Mouse (Mus musculus): ENCODE results near the gene Znrf1.
A peak's percentile ranks its signal among the peaks of the same experiment; 100 is the strongest.

Znrf1 gene

DNA sequence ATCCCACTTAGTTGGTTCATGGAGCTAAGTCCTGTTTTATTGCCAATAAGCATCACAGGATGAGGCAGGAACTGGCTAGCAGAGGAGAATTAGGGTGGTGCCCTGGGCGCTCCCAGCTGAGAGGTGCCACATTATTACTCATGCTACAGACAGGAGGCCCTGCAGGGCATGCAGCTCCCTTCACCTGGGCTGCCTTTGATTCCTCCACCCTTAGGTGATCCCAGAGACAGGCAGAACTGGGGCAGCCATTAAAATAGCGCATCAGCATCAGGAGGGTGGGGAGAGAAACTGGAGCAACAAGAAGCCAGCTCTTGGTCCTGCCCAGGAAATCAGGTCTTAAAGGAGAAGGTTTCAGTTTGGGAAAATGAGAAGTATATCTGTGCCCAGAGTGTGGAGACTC lies 69.1 kb downstream of the Znrf1 start:
- no peak for DNase-seq

DNA sequence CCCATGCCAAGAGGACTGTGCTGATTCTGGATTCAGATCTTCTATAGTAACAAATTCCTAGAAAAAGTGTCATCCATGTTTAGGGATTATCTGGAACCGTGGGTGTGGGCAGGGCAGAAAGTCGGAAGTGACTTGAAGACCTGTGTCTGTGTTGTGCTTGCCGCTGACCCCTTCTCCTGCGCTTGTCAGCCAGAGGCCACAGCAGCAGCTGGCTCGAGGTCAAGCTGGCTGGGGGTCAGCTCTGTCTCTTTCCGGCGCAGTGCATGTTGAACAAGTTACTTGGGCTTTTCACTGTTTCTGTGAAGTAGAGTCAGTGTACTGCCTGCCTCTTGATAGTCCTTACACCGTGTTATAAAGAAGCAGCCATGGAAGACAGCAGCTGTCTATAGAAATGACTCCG lies 71.1 kb downstream of the Znrf1 start:
- no peak for DNase-seq

DNA sequence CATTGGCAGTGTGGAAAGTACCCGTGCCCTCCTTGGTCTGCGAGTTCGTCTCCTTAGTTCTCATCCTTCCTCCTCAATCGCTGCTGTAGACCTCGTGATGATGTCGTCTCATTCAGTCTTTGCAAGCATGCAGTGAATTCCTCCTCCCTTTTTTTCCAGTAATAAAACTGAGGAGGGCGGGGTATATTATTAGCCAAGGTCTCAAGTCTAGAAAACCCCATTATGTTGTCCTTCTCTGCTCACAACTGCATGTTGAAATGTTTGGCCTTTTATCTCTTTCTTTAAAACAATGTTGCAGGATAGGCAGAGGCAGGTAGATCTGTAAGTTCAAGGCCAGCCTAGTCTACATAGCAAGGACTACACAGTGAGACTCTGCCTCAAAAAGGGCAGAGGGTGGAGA lies 71.5 kb downstream of the Znrf1 start:
- DNase-seq, result no peak

DNA sequence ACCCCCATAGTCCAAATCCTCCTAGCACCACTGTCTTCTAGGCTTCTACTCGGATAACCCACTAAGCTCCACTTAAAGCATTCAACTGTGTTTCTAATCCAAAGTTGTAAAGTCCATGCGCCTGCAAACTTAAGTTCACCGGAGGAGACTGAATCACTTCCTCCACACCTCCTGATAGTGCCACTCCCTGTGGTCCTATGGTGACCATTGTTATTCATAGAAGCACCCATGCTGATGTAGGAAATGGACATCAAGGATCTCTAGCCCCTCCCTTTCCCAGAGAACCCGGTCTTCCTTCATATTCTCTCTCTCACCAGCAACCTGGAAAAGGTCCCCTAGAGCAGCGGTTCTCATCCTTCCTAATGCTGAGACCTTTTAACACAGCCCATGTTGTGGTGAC lies 77.3 kb downstream of the Znrf1 start:
- DNase-seq, result no peak

DNA sequence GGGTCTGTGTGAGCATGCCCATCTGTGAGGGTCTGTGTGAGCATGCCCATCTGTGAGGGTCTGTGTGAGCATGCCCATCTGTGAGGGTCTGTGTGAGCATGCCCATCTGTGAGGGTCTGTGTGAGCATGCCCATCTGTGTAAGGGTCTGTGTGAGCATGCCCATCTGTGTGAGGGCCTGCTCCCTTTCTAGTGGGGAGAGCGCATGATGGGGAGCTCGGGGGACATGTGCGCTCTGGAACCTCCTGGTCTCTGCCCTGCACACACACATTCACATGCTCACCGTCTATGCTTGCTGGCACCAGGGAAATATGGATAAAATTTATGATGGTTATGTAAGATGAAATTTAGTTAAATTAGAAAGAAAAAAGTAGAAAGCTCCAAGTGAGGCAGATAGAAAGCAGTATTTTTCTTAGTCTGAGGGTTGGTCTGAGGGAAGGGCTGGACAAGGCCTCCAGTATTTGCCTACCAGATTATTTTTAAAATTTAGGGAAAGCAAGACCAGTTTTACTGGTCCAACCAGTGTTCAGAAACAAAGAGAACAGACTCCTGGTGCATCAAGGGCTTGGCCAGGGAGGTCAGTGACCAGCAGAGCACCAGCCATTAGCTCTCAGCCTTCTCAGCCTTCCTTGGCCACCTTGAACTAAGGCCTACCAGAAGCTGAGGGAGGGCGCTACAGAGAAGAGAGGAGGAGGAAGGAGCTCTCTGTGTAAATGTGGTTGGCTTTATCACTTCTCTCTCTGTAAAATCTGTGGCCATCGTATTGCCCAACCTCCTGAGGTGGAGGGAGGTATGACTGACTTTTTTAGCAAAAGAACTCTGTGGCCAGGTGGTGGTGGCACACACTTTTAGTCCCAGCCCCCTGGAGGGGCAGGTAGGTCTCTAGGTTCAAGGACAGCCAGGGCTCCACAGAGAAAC lies 79.1 kb downstream of the Znrf1 start:
- DNase-seq, result no peak

DNA sequence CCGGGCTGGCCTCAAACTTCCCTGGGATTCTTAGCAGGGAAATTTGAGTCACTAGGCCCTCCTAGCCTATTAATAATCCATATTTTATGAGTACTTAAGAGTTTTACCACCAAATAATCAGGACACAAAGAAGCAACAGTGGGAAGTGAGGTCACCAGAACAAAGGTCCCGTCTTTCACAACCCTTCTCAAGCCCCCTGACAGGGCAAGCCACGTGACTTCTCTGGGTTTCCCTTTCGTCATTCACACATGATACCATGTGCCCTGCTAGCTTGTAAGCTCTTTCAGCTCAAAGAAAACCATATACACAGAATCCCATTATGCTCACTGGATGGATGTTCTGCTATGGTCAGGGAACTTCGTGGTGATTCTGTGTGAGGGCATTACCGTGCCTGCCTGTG lies 81.9 kb downstream of the Znrf1 start:
- DNase-seq, result no peak

DNA sequence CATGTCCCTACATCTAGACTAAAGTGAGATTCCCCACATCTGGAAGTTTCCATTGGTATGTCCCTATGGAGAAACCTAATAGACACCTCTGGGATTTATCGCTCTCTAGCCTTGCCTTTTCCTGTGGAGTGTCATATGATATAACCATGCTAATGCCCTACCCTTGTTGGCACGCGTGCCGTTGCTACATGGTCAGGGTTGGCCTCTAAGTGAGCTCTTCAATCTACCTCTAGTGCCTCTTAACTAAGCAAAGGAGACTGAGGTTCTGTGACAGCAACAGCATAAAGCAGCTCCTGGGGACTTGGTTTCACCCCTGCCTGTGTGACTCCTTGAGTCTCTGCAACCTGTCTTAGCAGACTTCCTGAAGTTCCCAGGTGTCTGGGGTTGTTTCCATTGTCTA lies 82.4 kb downstream of the Znrf1 start:
- no peak for DNase-seq

DNA sequence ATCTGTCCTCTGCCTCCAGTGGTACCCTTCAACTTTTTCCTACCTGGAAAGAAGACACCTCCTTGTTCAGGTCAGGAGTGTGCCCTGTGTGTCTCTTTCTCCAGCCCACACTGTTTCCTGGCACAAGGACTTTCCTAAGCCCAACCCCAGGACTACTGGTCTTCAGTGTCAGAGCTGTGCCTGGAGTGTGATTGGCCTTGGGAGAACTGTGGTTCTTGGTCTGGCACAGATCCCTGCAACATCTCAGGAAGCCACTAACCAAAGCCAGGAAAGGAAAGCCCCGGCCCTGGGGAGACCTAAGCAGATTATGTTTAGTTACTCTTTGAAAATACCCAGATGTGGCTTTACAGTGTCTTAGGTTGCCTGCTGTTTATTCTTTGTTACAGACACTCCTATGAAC lies 84.0 kb downstream of the Znrf1 start:
- no peak for DNase-seq

DNA sequence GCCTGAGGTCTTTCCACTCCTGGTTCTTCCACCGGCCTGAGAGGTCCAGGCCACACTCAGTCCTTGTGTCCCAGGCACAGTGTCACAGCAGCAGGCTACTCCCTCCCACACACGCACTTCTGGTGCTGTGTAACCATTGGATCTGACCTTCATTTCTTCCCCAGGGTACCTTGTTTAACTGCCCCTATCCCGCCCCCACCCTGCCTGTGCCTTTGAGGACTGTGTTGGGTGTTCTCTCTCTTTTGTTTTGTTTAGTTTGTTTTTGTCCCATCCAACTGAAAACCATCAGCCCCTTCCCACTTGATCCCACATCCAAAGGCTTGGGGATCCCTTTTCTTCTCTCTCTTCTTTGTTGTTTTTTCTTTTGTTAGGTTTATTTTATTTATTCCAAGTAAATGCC lies 86.2 kb downstream of the Znrf1 start:
- DNase-seq, result no peak

DNA sequence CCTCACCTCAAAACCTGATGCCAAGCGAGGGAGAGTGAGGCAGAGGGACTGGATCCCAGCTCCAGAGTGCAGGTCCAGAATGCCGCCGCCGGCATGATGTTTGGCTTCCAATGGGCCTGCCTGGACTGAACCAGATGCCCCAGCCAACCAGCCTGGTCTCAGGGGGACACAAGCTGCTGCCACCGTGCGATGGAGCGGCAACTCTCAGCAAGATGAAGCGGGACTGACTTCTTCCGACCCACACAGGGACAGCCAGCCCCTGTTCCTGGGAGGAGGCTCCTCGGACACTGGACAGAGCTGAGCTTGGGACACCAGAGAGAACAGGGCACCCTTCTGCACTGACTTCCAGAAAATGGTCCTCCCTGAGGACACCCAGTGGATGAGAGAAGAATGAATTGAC lies 86.7 kb downstream of the Znrf1 start:
- no peak for DNase-seq

DNA sequence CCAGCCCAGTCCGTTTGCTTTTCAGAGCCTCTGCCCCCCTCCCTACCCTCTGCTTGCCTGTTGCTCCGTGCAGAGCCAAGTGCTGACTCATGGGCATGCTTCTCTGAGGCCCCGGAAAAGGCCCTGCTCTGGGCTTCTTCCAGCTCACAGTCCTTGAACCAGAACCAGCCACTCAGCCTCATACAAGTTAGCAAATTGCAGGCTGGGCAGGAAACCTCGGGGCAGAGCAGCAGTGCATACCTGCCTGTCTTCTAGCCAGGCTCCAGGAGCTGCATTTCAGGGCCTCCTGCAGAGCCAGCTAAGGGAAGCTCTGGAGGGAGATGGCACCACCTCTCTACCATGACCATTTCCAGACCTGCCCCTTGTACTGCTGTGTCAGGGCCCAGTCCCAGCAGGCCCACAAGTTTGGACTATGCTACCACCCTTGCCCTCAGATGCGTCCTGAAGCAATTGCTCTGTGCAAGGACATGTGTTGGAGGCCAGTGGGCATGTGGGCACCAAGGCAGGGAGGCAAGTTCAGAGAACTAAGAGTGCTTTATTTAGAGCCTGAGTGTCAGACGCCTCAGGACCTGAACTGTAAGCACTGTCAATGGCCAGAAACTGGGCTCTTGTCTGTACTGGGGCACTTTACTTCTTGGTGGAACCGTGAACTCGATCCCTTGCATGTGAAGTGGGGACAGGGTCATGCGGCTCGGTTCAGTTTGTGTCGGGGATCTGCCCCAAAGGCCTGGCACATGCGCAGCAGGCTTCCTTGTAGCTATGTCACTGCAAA lies 88.4 kb downstream of the Znrf1 start:
- DNase-seq, result peak; percentile 82

DNA sequence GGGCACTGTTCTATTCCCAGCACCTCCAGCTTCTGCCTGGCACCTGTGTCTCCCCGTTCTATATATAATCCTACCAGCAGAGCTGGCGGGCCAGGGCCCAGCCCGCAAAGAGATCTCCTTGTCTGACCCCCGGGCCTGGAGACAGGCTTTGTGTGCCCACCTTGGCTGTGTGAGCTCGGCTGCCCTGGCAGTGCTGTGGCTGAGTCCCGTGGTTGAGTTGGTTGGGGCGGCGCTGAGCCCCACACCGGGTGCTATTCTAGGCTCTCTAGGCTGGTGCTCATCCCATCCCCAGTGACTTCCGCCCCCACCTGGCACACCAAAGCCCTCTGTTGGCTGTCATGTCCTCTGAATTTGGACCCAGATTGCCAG lies 88.9 kb downstream of the Znrf1 start:
- peak; percentile 55 for DNase-seq

DNA sequence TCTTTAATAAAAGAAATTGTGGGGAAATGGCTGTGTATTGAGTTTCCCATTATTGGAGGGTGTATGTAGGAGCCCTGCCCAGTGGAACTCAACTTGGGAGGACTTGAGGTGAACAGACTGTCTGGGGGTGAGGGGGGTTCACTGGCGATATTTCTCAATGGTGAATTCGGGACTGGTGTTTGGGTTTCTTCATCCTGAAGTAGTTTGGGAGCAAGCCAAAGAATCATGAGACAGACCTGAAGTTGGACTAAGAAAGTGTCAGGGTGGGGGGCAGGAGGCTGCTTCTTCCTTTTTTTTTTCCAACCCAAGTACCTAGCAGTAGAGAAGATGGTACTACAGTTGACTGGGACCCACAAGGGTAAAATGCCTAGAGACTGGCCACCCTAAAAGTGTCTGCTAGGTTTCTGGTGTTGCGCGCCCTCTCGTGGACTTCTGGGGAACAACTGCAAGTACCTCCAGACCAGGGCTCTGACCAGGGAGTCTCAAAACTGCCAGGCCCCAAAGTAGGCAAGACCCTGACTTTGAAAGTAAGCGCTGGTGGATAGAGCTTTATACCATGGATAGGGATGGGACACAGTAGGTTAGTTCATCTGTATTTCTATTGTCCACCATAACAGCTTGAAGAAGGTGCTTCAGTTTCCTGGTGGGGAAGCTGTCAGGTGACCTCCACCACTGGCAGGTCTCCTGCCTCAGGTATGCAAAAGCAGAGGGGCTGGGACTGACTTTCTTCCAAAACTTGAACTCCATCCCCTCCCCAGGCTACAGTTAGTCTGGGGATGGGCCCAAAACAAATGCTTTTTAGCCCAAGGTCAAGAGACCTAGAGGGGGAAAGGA lies 90.0 kb downstream of the Znrf1 start:
- peak; percentile 84 for DNase-seq

DNA sequence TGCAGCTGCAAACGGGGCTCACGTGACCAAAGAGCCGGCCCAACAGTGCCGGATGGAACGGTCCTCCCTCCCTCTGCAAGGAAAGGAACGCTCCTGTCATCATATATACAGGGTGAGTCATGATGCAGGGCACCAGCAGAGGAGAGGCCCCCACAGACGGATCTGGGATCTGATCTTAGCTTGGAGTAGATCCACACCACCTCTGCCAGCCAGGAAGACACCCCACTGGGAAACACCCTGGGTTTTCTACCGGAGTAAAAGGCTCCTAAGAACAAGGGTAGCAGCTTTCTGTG lies 90.6 kb downstream of the Znrf1 start:
- DNase-seq, result peak; percentile 40

DNA sequence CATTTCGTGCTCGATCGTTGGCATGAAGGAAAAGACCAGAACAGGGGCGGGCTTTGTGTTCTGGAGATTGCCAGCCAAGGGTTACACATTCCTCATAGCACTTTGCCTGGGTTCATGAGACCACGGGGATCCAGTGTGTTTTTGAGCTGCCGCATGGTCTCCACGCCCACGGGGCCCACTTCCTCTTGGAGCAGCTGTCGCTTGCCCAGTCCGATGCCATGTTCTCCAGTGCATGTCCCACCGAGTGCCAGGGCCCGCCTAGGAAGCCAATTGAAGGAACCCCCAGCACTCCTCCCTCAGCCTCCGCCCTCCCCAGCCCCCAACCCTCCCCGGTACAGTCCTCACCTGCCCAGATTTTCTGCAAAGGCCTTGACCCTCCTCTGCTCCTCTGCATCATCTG lies 91.0 kb downstream of the Znrf1 start:
- DNase-seq, result no peak

DNA sequence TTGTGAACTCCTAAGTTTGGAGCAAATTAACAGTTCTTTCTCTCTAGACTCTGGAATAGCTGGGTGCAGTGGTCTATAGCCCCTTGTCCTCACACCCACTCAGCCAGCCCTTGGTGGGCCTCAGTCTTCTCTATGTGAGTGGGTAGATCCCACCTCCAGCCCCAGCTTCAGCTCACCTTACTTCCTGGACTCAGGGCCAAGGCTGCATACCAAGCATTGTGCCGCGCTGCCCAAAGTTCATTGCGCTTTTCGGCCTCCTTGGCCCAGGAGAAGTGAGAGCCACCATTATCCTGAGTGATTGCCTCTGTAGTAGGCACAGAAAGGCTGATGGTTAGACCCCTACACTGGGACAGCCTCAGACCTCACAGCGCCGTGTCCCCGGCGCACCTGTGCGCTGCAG lies 92.0 kb downstream of the Znrf1 start:
- no peak for DNase-seq

DNA sequence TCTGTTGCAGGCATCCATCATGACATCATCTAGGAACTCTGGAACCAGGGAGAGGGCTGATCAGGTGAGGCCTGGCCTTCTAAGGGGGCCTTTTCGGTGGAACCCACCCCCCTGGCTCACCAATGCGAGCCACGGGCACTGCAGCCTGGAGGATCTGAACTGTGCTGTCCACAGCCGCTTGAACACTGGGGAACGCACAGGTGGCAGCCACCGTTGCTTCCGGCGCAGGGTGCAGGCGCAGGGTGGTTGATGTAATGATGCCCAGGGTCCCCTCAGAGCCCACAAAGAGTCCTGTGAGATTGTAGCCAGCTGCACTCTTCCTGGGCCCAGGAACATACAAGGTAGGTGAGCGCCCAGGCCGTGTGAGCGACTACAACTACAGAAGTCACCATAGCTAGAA lies 92.5 kb downstream of the Znrf1 start:
- DNase-seq, result no peak

DNA sequence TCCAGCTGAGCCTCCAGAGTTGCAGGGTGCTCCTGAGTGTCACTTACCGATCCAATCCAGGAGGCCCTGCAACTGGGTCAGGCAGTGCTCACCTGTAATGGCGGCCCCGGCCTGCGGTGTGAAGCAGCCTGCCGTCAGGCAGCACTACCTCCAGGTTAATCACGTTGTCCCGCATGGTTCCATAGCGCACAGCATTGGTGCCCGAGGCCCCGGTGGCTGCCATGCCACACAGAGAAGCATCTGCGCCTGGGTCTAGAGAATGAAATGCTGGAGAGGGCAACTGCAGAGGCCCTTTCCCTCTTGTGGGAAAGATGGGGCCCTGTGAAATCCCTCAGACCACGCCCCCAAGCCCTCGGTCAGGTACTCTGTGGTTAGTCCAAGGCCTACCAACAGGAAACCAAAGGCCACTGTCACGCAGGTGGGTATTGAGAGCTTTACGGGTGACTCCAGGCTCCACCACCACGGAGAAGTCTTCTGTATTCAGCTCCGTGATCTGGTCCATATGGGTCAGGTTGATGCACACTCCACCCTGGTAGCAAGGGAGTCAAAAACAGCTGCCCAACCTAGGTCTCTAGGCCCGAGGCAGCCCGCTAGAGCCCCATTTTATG lies 93.1 kb downstream of the Znrf1 start:
- DNase-seq, result peak; percentile 31

DNA sequence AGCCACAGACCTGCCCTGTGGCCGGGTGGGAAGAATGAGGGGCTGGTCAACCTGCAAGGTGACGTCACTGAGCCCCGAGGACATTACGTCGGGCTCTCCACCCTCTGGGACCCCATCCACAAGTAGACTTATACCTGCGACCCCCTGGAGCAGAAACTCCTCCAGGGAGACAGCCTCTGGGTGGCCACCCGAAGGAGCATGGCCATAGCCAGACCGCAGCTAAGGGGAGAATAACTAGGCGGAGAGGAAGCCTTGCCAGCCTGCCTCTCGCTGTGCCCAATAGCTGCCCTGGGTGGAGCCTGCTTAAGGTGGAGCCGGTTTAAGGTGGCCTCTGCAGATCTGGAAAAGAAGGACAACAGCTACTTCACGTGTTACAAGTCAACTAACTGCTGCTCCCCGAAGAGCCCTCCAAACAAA lies 94.2 kb downstream of the Znrf1 start, which contains the start of gene Ldhd:
Gene Ldhd (minus strand): TSS at position 270 of the 417 bp plus-strand sequence.
- DNase-seq, result peak; percentile 79

DNA sequence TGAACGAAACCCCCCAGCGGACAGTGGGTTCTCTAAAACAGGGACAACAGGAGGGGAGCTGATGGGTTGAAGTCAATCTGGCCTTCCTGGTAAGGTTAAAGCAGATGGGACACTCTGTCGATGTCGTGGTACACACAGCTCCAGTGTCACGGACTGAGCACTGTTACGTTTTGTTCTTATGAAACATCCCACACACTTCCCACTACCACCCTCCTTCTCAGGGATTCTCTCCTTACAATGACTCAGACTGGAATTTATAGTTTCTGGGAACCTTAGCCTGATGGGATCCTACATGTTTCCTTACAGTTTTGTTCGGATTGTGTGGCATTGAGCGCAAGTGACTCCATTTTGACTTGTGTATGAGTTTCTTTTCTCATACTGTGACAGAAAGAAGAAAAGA lies 95.7 kb downstream of the Znrf1 start:
- DNase-seq, result no peak

DNA sequence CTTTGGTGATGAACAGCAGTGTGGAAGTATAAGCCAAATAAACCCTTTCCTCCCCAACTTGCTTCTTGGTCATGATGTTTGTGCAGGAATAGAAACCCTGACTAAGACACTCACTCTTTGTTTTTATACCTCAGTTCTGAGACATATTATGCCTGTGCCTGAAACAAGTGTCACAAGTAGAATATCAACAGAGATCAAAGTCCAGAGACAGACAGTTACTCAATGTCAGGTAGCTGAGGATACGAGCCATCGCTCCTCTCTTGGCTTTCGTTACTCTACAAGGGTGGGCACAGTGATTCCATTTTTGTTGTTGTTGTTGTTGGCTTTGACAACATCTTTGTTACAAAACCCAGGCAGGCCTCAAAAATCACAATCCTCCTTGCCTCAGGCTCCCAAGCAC lies 97.1 kb downstream of the Znrf1 start:
- DNase-seq, result no peak

DNA sequence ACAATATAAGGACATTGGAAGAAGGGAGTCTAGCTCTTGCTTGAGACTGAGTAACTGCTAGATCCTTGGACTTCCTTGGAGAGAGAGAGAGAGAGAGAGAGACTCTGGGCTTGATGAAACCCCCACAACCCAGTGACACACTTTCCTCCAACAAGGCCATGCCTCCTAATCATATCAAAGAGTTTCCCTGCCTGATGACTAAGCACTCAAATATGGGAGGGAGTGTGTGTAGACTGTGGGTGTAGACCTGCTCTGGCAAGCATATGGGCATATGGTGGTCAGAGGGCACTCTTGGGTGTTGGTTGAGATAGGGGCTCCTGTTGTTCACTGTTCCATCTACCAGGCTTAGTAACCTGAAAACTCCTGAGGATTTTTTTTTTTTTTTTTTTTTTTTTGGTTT lies 102.2 kb downstream of the Znrf1 start:
- DNase-seq, result no peak

DNA sequence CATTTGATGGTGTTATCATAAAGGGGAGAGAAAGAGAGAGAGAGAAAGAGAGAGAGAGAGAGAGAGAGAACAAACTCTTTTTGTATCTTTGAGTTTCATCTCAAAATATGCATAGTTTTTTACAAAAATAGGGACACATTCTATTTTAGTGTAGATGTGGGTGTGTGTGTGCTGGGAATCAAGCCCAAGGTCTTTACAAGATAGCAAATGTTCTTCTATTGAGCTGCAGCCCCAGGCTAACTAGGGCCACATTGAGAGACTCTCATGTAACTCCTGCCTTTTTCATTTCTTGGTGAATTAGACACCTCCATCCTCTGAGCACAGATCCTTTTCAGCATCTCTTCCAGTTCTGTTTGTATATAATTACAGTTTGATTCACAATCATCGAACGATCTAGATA lies 105.2 kb downstream of the Znrf1 start:
- DNase-seq, result no peak
